Mouse (Mus musculus) liver, embryonic 13.5 days (tissue): ENCODE data around the gene Bglap3. TPM values are rescaled to one million over a fixed set of nuclear protein-coding genes. Genes with fewer than 3 reads are reported as not detected.
A peak's percentile ranks its signal among the peaks of the same experiment; 100 is the strongest.

Experiments
- ATAC-seq: fragments of 200-750 bp; cut with Nextera tagmentation; 2 replicates; pipeline ENCODE4 v1.8.0; 2017; ENCODE audit warnings: low read depth, mild to moderate bottlenecking, moderate number of reproducible peaks, moderate library complexity
- DNase-seq: peaks from one replicate; pipeline ENCODE4 v3.0.0; 2022
- H3K27ac ChIP-seq: fragments of 300-500 bp; sonication (generic); 2 replicates; pipeline ENCODE4 v1.5.1; 2015; ENCODE audit warnings: moderate library complexity, mild to moderate bottlenecking, inconsistent platforms
- H3K27me3 ChIP-seq: fragments of 300-500 bp; sonication (generic); 2 replicates; pipeline ENCODE4 v1.6.1; 2015; ENCODE audit warnings: mild to moderate bottlenecking, inconsistent platforms
- H3K36me3 ChIP-seq: fragments of 300-500 bp; sonication (generic); 2 replicates; pipeline ENCODE4 v1.6.1; 2015; ENCODE audit warnings: mild to moderate bottlenecking, inconsistent platforms
- H3K4me1 ChIP-seq: fragments of 300-500 bp; sonication (generic); replicated peaks from 2 replicates; pipeline ENCODE4 v1.6.1; 2015; ENCODE audit warnings: inconsistent platforms
- H3K4me2 ChIP-seq: fragments of 300-500 bp; sonication (generic); 2 replicates; pipeline ENCODE4 v1.6.1; 2015; ENCODE audit warnings: inconsistent platforms, mild to moderate bottlenecking, moderate library complexity
- H3K4me3 ChIP-seq: fragments of 300-500 bp; sonication (generic); replicated peaks from 2 replicates; pipeline ENCODE4 v1.5.1; 2015; ENCODE audit warnings: mild to moderate bottlenecking, inconsistent platforms
- H3K9ac ChIP-seq: fragments of 300-500 bp; sonication (generic); 2 replicates; pipeline ENCODE4 v1.6.1; 2015; ENCODE audit warnings: mild to moderate bottlenecking, inconsistent platforms
- H3K9me3 ChIP-seq: fragments of 300-500 bp; sonication (generic); replicated peaks from 2 replicates; pipeline ENCODE4 v1.6.1; 2016; ENCODE audit warnings: inconsistent platforms
- WGBS: fragments of 180-500 bp; shearing (Covaris S2); methylation state at CpG from one replicate; pipeline ENCODE4 v1.1.7; 2015; ENCODE audit not compliant: insufficient replicate concordance; 5-methylcytosine and 5-hydroxymethylcytosine counted together
- polyA plus RNA-seq: library from polyadenylated mRNA; unstranded; fragments of >200 nt; fragmentation: Nextera tagmentation; extraction: Ambion mirVana; gene quantifications from 2 replicates; pipeline ENCODE4 v1.2.1, GENCODE M21; 2015

Bglap3 gene
- polyA plus RNA-seq, 1 experiment from 2014 or later = 0.17 TPM

DNA sequence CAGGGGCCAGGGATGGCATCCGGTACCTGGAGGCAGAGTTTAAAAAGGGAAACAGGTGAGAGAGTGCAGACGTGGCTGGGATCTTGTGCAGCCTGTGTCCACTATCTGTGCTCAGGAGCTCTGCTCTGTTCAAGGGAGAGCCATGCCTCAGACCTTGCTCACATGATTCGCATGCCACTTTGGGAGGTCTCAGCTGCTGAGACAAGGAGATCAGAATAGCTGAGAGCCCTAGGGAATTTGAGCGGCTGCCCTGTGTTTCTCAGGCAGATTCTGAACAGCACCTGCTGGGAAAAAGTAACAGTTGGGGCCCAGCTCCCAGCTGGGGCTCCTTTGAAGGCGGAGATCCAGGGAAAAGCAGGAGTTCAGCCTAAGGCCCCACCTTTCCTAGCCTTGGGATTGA lies 13.0 kb downstream of the Bglap3 start:
- peaks cover 80% of the 10 kb centered on the region for H3K36me3 ChIP-seq
- WGBS = 88% methylated on average over 5 of the region's 5 CpGs
- peaks cover 1% of the 10 kb centered on the region for H3K27me3 ChIP-seq
- no peak overlapping the region for H3K9ac ChIP-seq
- no peak overlapping the region for H3K4me3 ChIP-seq
- H3K4me1 ChIP-seq = peaks cover 53% of the 10 kb centered on the region
- H3K4me2 ChIP-seq = no peak overlapping the region
- peak overlapping the region; percentile 52; the same call in 1 of the 2 replicates for H3K27ac ChIP-seq
- DNase-seq (no peak), ATAC-seq (no peak)
- no peaks in the 10 kb centered on the region for H3K9me3 ChIP-seq

DNA sequence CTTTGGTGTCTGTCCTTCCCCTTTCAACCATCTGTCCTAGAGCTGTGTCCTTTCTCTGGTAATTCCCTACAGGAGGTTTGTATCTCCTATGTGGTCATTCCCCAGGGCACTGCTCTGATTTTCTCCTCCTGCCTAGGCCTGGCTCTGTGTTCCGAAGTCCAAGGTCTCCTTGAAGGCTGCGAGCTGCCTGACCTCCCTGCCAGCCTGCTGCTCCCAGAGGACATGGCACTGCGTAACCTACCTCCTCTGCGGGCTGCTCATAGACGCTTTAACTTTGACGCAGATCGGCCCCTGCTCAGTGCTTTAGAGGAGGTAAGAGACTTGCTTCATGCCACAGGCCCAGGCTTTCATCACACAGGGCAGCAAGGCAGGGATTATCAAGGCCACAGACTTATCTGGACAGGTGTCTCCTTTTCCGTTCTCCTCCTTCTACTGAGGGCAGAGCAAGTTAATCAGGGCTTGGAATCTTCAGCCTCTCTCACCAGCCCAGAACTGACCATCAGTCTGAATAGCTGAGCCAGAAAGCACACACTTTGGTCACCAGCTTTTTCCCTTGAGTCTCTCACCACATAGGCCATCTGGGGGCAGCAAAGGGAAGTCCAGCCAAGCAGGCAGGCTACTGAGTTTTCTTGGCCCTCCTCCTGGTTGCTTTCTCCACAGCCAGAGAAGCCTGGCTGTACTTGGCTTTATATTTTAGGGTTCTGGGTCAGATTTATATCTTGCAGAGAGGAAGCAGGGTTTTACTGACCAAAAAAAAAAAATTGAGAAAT lies 18.0 kb downstream of the Bglap3 start:
- Histone ChIP-seq H3K27me3 (no peaks in the 10 kb centered on the region), H3K4me1 (peaks cover 3% of the 10 kb centered on the region; the same call in 1 of the 2 replicates), H3K36me3 (peaks cover 100% of the 10 kb centered on the region), H3K9me3 (no peaks in the 10 kb centered on the region), H3K4me3 (no peak overlapping the region), H3K27ac (no peak overlapping the region), H3K9ac (no peak overlapping the region), H3K4me2 (no peak overlapping the region)
- WGBS = 95% methylated on average over 8 of the region's 8 CpGs
- no peak for DNase-seq
- no peak for ATAC-seq

DNA sequence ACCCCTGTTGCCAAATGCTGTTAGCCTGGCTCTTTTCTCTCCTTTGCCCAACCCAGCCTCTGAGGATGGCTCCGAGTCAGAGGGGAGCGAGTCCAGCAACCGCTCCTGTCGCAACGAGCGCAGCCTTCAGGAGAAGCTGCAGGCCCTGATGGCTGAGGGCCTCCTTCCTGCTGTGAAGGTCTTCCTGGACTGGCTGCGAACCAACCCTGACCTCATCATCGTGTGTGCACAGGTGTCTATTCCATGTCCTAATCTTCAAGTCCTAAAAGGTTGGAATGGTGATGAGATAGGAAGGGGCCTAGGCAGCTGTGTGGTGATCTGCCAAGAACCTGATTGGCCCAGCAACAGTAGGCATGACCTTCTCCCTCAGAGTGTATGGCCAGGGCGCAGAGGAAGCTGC lies 19.6 kb downstream of the Bglap3 start:
- Histone ChIP-seq H3K4me3 (no peak overlapping the region), H3K27ac (no peak overlapping the region), H3K4me1 (no peaks in the 10 kb centered on the region), H3K9me3 (no peaks in the 10 kb centered on the region), H3K4me2 (no peak overlapping the region), H3K36me3 (peaks cover 100% of the 10 kb centered on the region), H3K27me3 (no peaks in the 10 kb centered on the region), H3K9ac (no peak overlapping the region)
- no peak for DNase-seq
- WGBS = 90% methylated on average over 9 of the region's 9 CpGs
- no peak for ATAC-seq

DNA sequence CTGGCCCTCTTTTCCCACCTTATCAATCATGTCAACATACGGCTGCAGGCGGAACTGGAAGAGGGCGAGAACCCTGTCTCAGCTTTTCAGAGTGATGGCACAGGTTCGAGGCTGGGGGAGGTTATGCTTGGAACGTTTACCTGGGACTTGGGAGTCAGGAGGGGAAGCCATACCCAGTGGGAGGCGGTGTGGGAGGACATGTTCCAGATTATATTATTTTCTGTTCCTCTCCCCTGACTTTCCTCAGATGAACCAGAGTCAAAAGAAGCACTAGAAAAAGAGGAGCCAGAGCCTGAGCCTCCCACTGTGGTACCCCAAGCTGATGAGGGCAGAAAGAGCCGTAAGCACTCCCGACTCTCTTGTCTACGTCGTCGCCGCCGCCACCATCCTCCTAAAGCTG lies 21.8 kb downstream of the Bglap3 start:
- no peak for DNase-seq
- no peak overlapping the region for H3K4me3 ChIP-seq

DNA sequence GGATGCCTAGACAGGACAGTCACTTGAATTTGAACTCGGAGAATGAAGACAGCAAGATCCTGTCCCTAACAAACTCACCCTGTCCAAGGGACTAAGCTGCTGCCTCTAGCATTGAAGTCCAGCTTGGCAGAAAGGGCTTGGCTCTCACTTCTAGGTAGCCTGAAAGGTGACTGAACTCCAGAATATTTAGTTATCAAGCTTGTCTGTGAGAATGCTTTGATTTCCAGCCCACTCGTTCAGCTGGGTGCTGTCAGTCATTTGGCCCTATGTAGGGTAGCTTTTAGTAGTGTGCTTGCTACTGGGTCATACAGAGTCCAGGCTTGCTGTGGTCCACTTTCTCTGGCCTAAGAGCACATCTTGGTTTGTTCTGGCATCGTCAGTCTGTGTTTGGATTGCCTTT lies 33.5 kb downstream of the Bglap3 start:
- no peaks in the 10 kb centered on the region for H3K9me3 ChIP-seq
- H3K27ac ChIP-seq = peak overlapping the region; percentile 97
- peaks cover 33% of the 10 kb centered on the region for H3K36me3 ChIP-seq
- WGBS = 53% methylated on average over 3 of the region's 3 CpGs
- no peaks in the 10 kb centered on the region for H3K27me3 ChIP-seq
- DNase-seq (no peak), ATAC-seq (no peak)
- H3K4me1 ChIP-seq = peaks cover 59% of the 10 kb centered on the region
- peak overlapping the region; percentile 77 for H3K4me3 ChIP-seq
- H3K9ac ChIP-seq = peak overlapping the region; percentile 70
- H3K4me2 ChIP-seq = peak overlapping the region; percentile 81

More for the DNA sequence above, 21.8 kb downstream of the Bglap3 start:
- Histone ChIP-seq H3K9me3 (no peaks in the 10 kb centered on the region), H3K27me3 (no peaks in the 10 kb centered on the region), H3K9ac (no peak overlapping the region), H3K4me2 (no peak overlapping the region), H3K36me3 (peaks cover 100% of the 10 kb centered on the region), H3K4me1 (no peaks in the 10 kb centered on the region), H3K27ac (no peak overlapping the region)
- 89% methylated on average over 13 of the region's 13 CpGs for WGBS
- no peak for ATAC-seq

DNA sequence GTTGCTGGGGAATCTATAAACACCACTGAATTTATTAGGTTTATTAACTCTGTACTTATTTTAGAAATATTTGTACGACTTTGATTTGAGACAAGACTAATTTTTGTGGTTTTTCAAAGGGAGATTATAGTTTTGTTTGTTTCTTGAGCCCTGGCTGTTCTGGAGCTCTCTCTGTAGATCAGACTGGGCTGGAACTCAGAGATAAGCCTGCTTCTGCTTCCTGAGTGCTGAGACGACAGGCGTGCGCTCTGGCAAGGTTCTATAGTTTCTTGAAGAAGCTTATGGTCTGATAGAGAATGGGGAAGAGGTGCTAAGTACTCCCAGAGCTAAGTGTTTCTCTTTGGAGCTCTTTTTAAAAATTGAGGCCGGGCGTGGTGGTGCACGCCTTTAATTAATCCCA lies 34.2 kb downstream of the Bglap3 start:
- ATAC-seq (peak; percentile 66), DNase-seq (peak; percentile 68)
- peak overlapping the region; percentile 97 for H3K27ac ChIP-seq
- H3K36me3 ChIP-seq = peaks cover 26% of the 10 kb centered on the region
- 19% methylated on average over 7 of the region's 7 CpGs for WGBS
- peaks cover 66% of the 10 kb centered on the region for H3K4me1 ChIP-seq
- H3K27me3 ChIP-seq = no peaks in the 10 kb centered on the region
- peak overlapping the region; percentile 77 for H3K4me3 ChIP-seq
- peak overlapping the region; percentile 90 for H3K9ac ChIP-seq
- peak overlapping the region; percentile 81 for H3K4me2 ChIP-seq
- no peaks in the 10 kb centered on the region for H3K9me3 ChIP-seq

DNA sequence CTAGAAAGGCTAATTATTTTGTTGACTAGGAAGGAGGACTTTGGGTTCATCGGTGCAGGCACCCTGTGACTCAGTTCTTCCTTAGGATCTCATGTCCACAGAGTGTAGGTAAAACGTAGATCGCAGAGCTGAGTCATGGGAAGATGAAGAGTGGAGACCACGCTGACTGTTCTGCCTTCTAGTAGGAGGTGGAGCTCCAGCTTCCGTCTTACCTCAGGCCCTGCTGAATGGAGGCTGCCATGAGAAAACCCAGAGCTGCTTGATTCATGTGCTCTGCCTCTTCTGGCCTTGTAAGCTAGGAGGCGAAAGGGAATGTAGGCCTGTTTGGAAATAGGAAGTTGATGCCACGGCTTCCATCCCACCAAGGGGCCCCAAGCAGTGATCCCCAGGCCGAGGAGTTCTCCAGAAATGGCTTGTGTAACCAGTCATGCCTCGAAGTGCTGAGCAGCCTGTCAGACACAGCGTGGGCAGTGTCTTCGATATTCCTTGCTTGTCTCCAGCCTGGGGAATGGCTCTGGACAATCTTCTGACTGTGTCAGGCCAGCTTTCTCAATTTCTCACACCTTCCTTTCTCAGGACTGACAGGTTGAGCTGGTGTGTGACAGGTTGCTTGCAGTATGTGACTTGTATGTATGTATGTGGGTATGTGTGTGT lies 35.0 kb downstream of the Bglap3 start:
- Histone ChIP-seq H3K27me3 (no peaks in the 10 kb centered on the region), H3K27ac (peak overlapping the region; percentile 97), H3K9me3 (no peaks in the 10 kb centered on the region), H3K9ac (peak overlapping the region; percentile 90), H3K4me1 (peaks cover 68% of the 10 kb centered on the region), H3K36me3 (peaks cover 18% of the 10 kb centered on the region), H3K4me2 (peak overlapping the region; percentile 81), H3K4me3 (peak overlapping the region; percentile 77)
- DNase-seq (peak; percentile 63), ATAC-seq (peak; percentile 61)
- 21% methylated on average over 11 of the region's 11 CpGs for WGBS

DNA sequence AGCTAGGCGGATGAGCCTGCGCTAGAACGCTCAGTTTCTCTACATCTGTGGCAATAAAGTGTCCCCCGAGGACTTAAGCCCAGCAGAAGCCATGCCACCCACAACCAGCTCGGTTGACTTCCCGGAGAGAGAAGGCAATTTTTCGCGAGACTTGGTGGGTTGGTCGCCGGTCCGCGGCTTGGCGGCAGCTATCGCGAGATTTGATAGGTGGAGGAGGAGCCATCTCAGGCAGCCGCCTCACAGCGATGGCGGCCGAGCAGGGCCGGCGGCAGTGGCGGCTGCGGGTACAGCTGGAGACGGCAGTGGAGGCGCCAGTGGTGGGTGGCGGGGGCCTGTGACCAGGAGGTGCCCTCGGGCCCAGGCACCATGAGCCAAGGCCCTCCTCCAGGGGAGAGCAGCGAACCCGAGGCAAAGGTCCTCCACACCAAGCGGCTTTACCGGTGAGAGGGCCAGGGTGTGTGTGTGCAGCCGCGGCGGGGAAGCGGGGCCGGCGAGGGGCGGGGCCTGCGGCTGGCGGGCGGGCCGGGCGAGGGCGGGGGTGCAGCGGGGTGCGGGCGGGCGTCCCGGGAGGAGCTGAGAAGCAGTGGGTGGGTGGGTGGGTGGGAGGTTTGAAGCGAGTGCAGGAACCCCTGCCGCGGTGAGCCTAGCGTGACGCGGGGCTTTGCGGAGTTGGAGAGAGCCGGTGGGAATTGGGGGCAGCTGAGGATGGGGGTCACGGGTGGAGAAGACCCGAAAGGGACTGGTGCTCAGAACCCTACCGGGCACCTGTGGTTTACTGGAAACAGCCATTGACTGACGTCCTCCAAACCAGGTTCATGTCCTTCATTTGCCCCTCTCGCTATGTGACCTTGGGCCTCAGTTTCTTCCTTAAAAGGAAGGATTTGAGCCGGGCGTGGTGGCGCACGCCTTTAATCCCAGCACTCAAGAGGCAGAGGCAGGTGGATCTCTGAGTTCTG lies 36.2 kb downstream of the Bglap3 start, which contains the start of the genes Tmem79 and Smg5:
Gene Tmem79, minus strand, starts transcription at position 91 of the 956 bp plus-strand sequence.
Gene Smg5, plus strand, starts transcription at position 203 of the 956 bp plus-strand sequence.
- ATAC-seq = peak; percentile 84
- peak within 1 kb of the TSS; percentile 90 for H3K9ac ChIP-seq
- H3K4me2 ChIP-seq = peak within 1 kb of the TSS; percentile 81
- peak within 1 kb of the TSS; percentile 77 for H3K4me3 ChIP-seq
- H3K4me1 ChIP-seq = peaks cover 63% of the 10 kb centered on the region
- no peaks in the 10 kb centered on the region for H3K9me3 ChIP-seq
- H3K27ac ChIP-seq = peak within 1 kb of the TSS; percentile 97
- WGBS = 2% methylated on average over 52 of the region's 66 CpGs
- peaks cover 6% of the 10 kb centered on the region for H3K36me3 ChIP-seq
- DNase-seq = peak; percentile 96
- no peaks in the 10 kb centered on the region for H3K27me3 ChIP-seq

DNA sequence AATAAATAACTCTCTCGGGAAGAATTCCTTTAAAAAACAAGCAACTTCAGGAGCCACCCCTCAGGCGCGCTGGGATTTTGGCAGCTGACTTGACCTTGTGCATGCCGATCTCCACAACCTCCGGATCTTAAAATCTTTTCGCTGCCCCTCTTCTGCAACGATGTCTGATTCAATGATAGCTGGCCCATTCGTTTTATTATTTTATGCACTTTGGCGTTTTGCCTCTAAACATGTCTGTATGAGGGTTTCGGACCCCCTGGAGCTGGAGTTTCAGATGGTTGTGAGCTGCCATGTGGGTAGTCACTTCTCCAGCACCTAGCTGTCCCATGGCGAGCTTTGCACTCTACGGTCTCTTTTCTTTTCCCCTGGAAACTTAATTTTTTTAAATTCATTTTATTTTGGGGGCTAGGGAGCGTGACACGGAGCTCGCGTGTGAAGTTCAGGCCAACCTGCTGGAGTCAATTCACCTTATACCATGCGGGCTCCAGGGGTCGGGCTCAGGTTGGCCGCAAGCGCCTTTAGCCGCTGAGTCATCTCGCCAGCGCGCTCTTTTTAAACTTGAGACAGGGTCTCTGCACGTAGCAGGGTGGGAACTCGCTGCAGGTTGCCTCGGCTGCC lies 37.0 kb downstream of the Bglap3 start:
- DNase-seq (no peak), ATAC-seq (peak; percentile 30)
- H3K27me3 ChIP-seq = no peaks in the 10 kb centered on the region
- H3K4me3 ChIP-seq = peak overlapping the region; percentile 77
- under 1% methylated on average over 27 of the region's 27 CpGs for WGBS
- peaks cover 1% of the 10 kb centered on the region for H3K36me3 ChIP-seq
- H3K9me3 ChIP-seq = no peaks in the 10 kb centered on the region
- H3K4me1 ChIP-seq = peaks cover 55% of the 10 kb centered on the region
- H3K27ac ChIP-seq = peak overlapping the region; percentile 97
- peak overlapping the region; percentile 90 for H3K9ac ChIP-seq
- H3K4me2 ChIP-seq = peak overlapping the region; percentile 81

DNA sequence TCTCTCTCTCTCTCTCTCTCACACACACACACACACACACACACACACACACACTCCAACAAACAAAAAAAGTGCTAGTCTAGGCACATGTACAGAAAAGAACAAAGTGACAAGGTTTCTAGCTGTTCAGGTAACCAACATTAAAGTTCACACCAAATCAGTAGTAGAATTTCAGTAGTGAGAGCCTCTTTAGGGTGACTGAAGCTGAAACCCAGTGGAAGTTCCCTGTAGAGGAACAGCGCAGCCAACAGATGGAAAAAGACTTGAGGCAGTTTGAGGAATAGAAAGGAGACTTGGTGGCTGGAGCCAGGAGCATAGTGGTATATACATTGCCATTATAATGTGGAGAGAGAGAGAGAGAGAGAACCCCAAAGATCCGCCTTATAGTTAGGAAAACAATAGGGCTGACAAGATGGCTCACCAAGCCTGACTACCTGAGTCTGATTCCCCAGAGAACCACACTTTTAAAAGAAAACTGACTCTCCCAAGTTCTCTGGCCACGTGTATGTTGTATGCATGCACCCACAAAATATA lies 37.6 kb downstream of the Bglap3 start:
- no peaks in the 10 kb centered on the region for H3K9me3 ChIP-seq
- no peaks in the 10 kb centered on the region for H3K27me3 ChIP-seq
- ATAC-seq (no peak), DNase-seq (no peak)
- peak overlapping the region; percentile 81 for H3K4me2 ChIP-seq
- H3K36me3 ChIP-seq = no peaks in the 10 kb centered on the region
- peak overlapping the region; percentile 77 for H3K4me3 ChIP-seq
- 17% methylated on average over 3 of the region's 3 CpGs for WGBS
- H3K4me1 ChIP-seq = peaks cover 52% of the 10 kb centered on the region
- peak overlapping the region; percentile 90 for H3K9ac ChIP-seq
- H3K27ac ChIP-seq = peak overlapping the region; percentile 97
